ENCODE assay signal across 9 mouse cellular contexts in genomic region chr4:154960690-154961225, GRCm38 (mm10). TPM values are rescaled to one million over a fixed set of nuclear protein-coding genes. Genes with fewer than 3 reads are reported as not detected.
A peak's percentile ranks its signal among the peaks of the same experiment; 100 is the strongest.
DNase-seq lines count a peak whose midpoint lies in the region; ATAC-seq and TF ChIP-seq lines count a peak whose summit lies in the region.
"Had no signal": no experiment of that assay in that cellular context is flagged by ENCODE, and none has a peak within 500 bp of the region (broad histone marks: within the 10 kb centered on the region; RNA-seq: fewer than 3 reads in every experiment).

Gene Hes5 (plus strand): TSS chr4:154960923.

- no peaks in the 10 kb centered on the region for H3K9me3 ChIP-seq in lung, embryonic 14.5 days (ENCODE audit: low read depth, low read length)
- no peaks in the 10 kb centered on the region for H3K9me3 ChIP-seq in heart, embryonic 14.5 days (ENCODE audit: control insufficient read depth, low read length)
- H3K9me3 ChIP-seq in neural tube, embryonic 12.5 days: no peaks in the 10 kb centered on the region

- DNase-seq in lung, embryonic 14.5 days: peak; percentile 59
- no peak for DNase-seq in lung, postnatal 14 days
- peak; percentile 61 for DNase-seq in cerebellum, postnatal 25 days
- DNase-seq in left cerebral cortex, postnatal 14 days (ENCODE audit: low spot score in 2 of 2): peak in 1 of 2 experiments; percentile 71
- DNase-seq in natural killer cell, adult 2 months (ENCODE audit: low spot score in 2 of 2): no peak

- peak within 1 kb of the TSS; percentile 68 for H3K4me2 ChIP-seq in lung, embryonic 14.5 days
- peak within 1 kb of the TSS; percentile 71 for H3K4me2 ChIP-seq in heart, embryonic 14.5 days (ENCODE audit: low read length)
- peak within 1 kb of the TSS; percentile 85 for H3K4me2 ChIP-seq in neural tube, embryonic 12.5 days (replicated peaks)

- peak within 1 kb of the TSS; percentile 32 for H3K9ac ChIP-seq in lung, embryonic 14.5 days
- peak within 1 kb of the TSS; percentile 66 for H3K9ac ChIP-seq in heart, embryonic 14.5 days (ENCODE audit: low read length)
- H3K9ac ChIP-seq in neural tube, embryonic 12.5 days: peak within 1 kb of the TSS; percentile 98

- peak within 1 kb of the TSS; percentile 41 for H3K4me3 ChIP-seq in lung, embryonic 14.5 days (ENCODE audit: low read depth, low read length)
- peak within 1 kb of the TSS; percentile 38 to 50 for H3K4me3 ChIP-seq in heart, embryonic 14.5 days (ENCODE audit: control insufficient read depth in 1 of 2, insufficient read depth in 1 of 2, low read depth in 1 of 2, low read length in 2 of 2)
- H3K4me3 ChIP-seq in neural tube, embryonic 12.5 days: peak within 1 kb of the TSS; percentile 80

- peaks cover 17% of the 10 kb centered on the region for H3K4me1 ChIP-seq in lung, embryonic 14.5 days (ENCODE audit: insufficient read depth)
- H3K4me1 ChIP-seq in heart, embryonic 14.5 days (ENCODE audit: control insufficient read depth in 2 of 2, insufficient read depth in 2 of 2, low read length in 2 of 2): peaks cover 20 to 41% of the 10 kb centered on the region in 2 experiments
- peaks cover 78% of the 10 kb centered on the region for H3K4me1 ChIP-seq in neural tube, embryonic 12.5 days

- H3K27me3 ChIP-seq in lung, embryonic 14.5 days (ENCODE audit: insufficient read depth, low read length): peaks cover 64% of the 10 kb centered on the region
- peaks cover 75% of the 10 kb centered on the region for H3K27me3 ChIP-seq in heart, embryonic 14.5 days (ENCODE audit: control insufficient read depth, insufficient read depth, low read length)
- H3K27me3 ChIP-seq in neural tube, embryonic 12.5 days (replicated peaks): peaks cover 33% of the 10 kb centered on the region

- H3K27ac ChIP-seq in lung, embryonic 14.5 days (ENCODE audit: low read depth): no peak within 1 kb of the TSS
- H3K27ac ChIP-seq in heart, embryonic 14.5 days (replicated peaks in 1 of 2; ENCODE audit: control insufficient read depth in 1 of 2, insufficient read depth in 1 of 2, low read depth in 2 of 2, low read length in 2 of 2): no peak within 1 kb of the TSS
- H3K27ac ChIP-seq in neural tube, embryonic 12.5 days: peak within 1 kb of the TSS; percentile 95

- 0 out of 2 replicates have a peak, but pooled peaks cover 2% of the 10 kb centered on the region for H3K36me3 ChIP-seq in lung, embryonic 14.5 days (ENCODE audit: insufficient read depth)
- H3K36me3 ChIP-seq in heart, embryonic 14.5 days (ENCODE audit: control insufficient read depth, insufficient read depth, low read length): no peaks in the 10 kb centered on the region
- H3K36me3 ChIP-seq in neural tube, embryonic 12.5 days: no peaks in the 10 kb centered on the region; the same call in 1 of the 2 replicates

- no peak for TF ChIP-seq CTCF in lung, embryonic 14.5 days (IDR thresholded peaks at IDR 0.05; ENCODE audit: low read depth)

- no peak for ATAC-seq in lung, embryonic 14.5 days (ENCODE audit: insufficient read depth)
- ATAC-seq in heart, embryonic 14.5 days (ENCODE audit: insufficient number of reproducible peaks, insufficient read depth, low FRiP score, low read depth): no peak
- ATAC-seq in neural tube, embryonic 12.5 days (ENCODE audit: low FRiP score, low read depth): peak; percentile 61
- ATAC-seq in megakaryocyte-erythroid progenitor cell, adult 5-6 weeks (replicated peaks; ENCODE audit: low FRiP score, low TSS enrichment, poor library complexity, severe bottlenecking): no peak

- WGBS in lung, embryonic 14.5 days: 1% methylated on average over 62 of the region's 65 CpGs
- 2% methylated on average over 65 of the region's 65 CpGs for WGBS in heart, embryonic 14.5 days
- WGBS in neural tube, embryonic 12.5 days: under 1% methylated on average over 65 of the region's 65 CpGs

- intact Hi-C loops in left cerebral cortex, postnatal 14 days (cut with DNase I): no loop called here

RNA-seq across cellular contexts. Expression of gene Hes5, which starts in this region (rescaled TPM):
- 0.14 and 0.15 TPM in 2 replicates for polyA plus RNA-seq in lung, embryonic 14.5 days (2014; fragmentation: Nextera tagmentation; extraction: Ambion mirVana)
- polyA plus RNA-seq in heart, embryonic 14.5 days (2014; fragmentation: Nextera tagmentation; extraction: Ambion mirVana): 0.24 and 0.47 TPM in 2 replicates
- total RNA-seq in left cerebral cortex, postnatal 14 days (2021): 10 to 100 TPM; 32.6 to 48.7 TPM
- 396 and 412 TPM in 2 replicates for polyA plus RNA-seq in neural tube, embryonic 12.5 days (2016; fragmentation: Nextera tagmentation; extraction: Ambion mirVana)
- total RNA-seq in megakaryocyte-erythroid progenitor cell, adult 5-6 weeks (2014; fragmentation: Nextera tagmentation): not detected in 2 replicates
- total RNA-seq in megakaryocyte-erythroid progenitor cell, adult 5-6 weeks (2017): not detected in 2 replicates
- total RNA-seq: common myeloid progenitor, adult 5-6 weeks had no signal

Comparison
In these comparisons a context has a peak if more than half of its experiments do, and no peak if none do; other contexts are left out.
1. RNA of gene Hes5 (total RNA-seq): 32.6 to 48.7 TPM in left cerebral cortex, postnatal 14 days; not detected in megakaryocyte-erythroid progenitor cell, adult 5-6 weeks; every median in the first group is over 10 times any median in the second.
2. RNA of gene Hes5 (polyA plus RNA-seq): 396 to 412 TPM in neural tube, embryonic 12.5 days; 0.24 to 0.47 TPM in heart, embryonic 14.5 days and 0.14 to 0.15 TPM in lung, embryonic 14.5 days; every median in the first group is over 100 times any median in the second.
3. Peak in DNase-seq, H3K4me3 ChIP-seq, H3K9ac ChIP-seq and H3K4me2 ChIP-seq in lung, embryonic 14.5 days; RNA of the gene not detected or under 1 TPM.
4. DNase-seq: peak in cerebellum, postnatal 25 days (2 of 2); none in lung, postnatal 14 days (single experiment) and natural killer cell, adult 2 months (0 of 2).
5. H3K9ac ChIP-seq: peak in every context shown above with its lines; median percentile 98 in neural tube, embryonic 12.5 days; 66 in heart, embryonic 14.5 days; 32 in lung, embryonic 14.5 days.
6. Peak in every context shown above with its lines, with median percentiles within 50 percentile points of each other: H3K4me2 ChIP-seq and H3K4me3 ChIP-seq.